Mouse (Mus musculus) midbrain, postnatal 0 days (tissue): Measurements from ENCODE around the gene Lims1. TPM values are rescaled to one million over a fixed set of nuclear protein-coding genes. Genes with fewer than 3 reads are reported as not detected.
"Not testable (repeated sequence)": the region's sequence is repeated elsewhere in the genome, so short reads cannot be mapped to it uniquely, and the experiment has no call there.

ENCODE experiments used
- ATAC-seq: fragments of 200-750 bp; cut with Nextera tagmentation; 2 replicates; pipeline ENCODE4 v1.8.0; 2017; ENCODE audit warnings: moderate number of reproducible peaks, mild to moderate bottlenecking, moderate TSS enrichment, moderate library complexity; ENCODE audit not compliant: low FRiP score
- DNase-seq: peaks from one replicate; pipeline ENCODE4 v3.0.0-alpha.2; 2015; ENCODE audit warnings: low spot score
- H3K27ac ChIP-seq: fragments of 300-500 bp; sonication (generic); 2 replicates; pipeline ENCODE4 v1.5.1; 2014; ENCODE audit warnings: low read depth, mild to moderate bottlenecking, low read length, mixed read lengths
- H3K27me3 ChIP-seq: fragments of 300-500 bp; sonication (generic); 2 replicates; pipeline ENCODE4 v1.6.1; 2014; ENCODE audit warnings: low read length, control low read depth, mixed read lengths; ENCODE audit not compliant: insufficient read depth
- H3K36me3 ChIP-seq: fragments of 300-500 bp; sonication (generic); 2 replicates; pipeline ENCODE4 v1.6.1; 2014; ENCODE audit warnings: low read length, control low read depth, mixed read lengths; ENCODE audit not compliant: insufficient read depth
- H3K4me1 ChIP-seq: fragments of 300-500 bp; sonication (generic); 2 replicates; pipeline ENCODE4 v1.6.1; 2014; ENCODE audit warnings: mild to moderate bottlenecking, control low read depth, antibody characterized with exemption, low read length, mixed read lengths; ENCODE audit not compliant: insufficient read depth
- H3K4me2 ChIP-seq: fragments of 300-500 bp; sonication (generic); 2 replicates; pipeline ENCODE4 v1.6.1; 2014; ENCODE audit warnings: low read depth, mild to moderate bottlenecking, low read length, mixed read lengths; ENCODE audit not compliant: poor library complexity, severe bottlenecking
- H3K4me3 ChIP-seq: fragments of 300-500 bp; sonication (generic); 2 replicates; pipeline ENCODE4 v1.5.1; 2014; ENCODE audit warnings: low read depth, mild to moderate bottlenecking, low read length, moderate library complexity
- H3K9ac ChIP-seq: fragments of 300-500 bp; sonication (generic); replicated peaks from 2 replicates; pipeline ENCODE4 v1.6.1; 2014; ENCODE audit warnings: mild to moderate bottlenecking, low read length, moderate library complexity, mixed read lengths; ENCODE audit not compliant: poor library complexity, severe bottlenecking
- H3K9me3 ChIP-seq: fragments of 300-500 bp; sonication (generic); 2 replicates; pipeline ENCODE4 v1.6.1; 2016; ENCODE audit warnings: low read length, control low read depth
- CTCF ChIP-seq: IDR thresholded peaks from 2 replicates; pipeline ENCODE4 v1.5.1; 2016; ENCODE audit warnings: antibody characterized with exemption, mild to moderate bottlenecking
- whole genome bisulfite sequencing: fragments of 180-500 bp; shearing (Covaris S2); extraction: QIAGEN DNeasy Blood & Tissue Kit; methylation state at CpG from one replicate; pipeline ENCODE4 v1.1.7; 2014; 5-methylcytosine and 5-hydroxymethylcytosine counted together
- polyA plus RNA-seq: library from polyadenylated mRNA; unstranded; fragments of >200 nt; fragmentation: Nextera tagmentation; extraction: Ambion mirVana; gene quantifications from 2 replicates; pipeline ENCODE4 v1.2.1, GENCODE M21; 2015
- total RNA-seq: library from RNA; depleted of rRNA; stranded (reverse); fragments of >200 nt; gene quantifications from 2 replicates; pipeline ENCODE4 v1.2.3, GENCODE M21; 2014

The Lims1 gene
- total and polyA plus RNA-seq, 2 experiments from 2014 or later = 32.3 to 44.0 TPM

DNA sequence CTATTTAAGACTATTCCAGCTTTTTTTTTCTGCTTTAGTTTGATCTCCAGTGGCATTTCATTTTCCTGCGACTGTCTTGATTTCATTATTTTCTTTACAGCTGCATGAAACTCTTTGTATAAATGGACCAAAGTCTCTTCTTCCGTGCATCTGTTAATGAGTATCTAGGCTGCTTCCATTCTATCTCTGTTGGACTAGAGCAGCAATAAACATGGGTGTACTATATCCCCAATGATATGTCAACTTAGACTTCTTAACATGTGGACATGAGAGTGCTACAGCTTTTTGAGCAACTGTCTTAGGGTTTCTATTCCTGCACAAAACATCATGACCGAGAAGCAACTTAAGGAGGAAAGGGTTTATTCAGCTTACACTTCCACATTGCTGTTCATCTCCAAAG, 16.4 kb upstream of the Lims1 start:
- Histone ChIP-seq H3K27me3 (no peaks in the 10 kb centered on the region), H3K9ac (no peak overlapping the region), H3K36me3 (peaks cover 29% of the 10 kb centered on the region), H3K4me1 (no peaks in the 10 kb centered on the region), H3K27ac (no peak overlapping the region), H3K4me3 (no peak overlapping the region), H3K9me3 (no peaks in the 10 kb centered on the region), H3K4me2 (no peak overlapping the region)
- ATAC-seq = no peak
- TF ChIP-seq CTCF = no peak
- DNase-seq = no peak
- 95% methylated on average over 3 of the region's 3 CpGs for WGBS

- no peak for TF ChIP-seq CTCF
- DNase-seq = no peak
- H3K4me3 ChIP-seq = no peak overlapping the region
- no peaks in the 10 kb centered on the region for H3K27me3 ChIP-seq
- no peak for ATAC-seq
- no peaks in the 10 kb centered on the region for H3K4me1 ChIP-seq
- H3K36me3 ChIP-seq = peaks cover 32% of the 10 kb centered on the region
- no peak overlapping the region for H3K4me2 ChIP-seq
- H3K9me3 ChIP-seq = no peaks in the 10 kb centered on the region
- H3K27ac ChIP-seq = no peak overlapping the region
- H3K9ac ChIP-seq = no peak overlapping the region
- 93% methylated on average over 1 of the region's 1 CpGs for WGBS
Measured at GRCm38 (mm10) chr10:58310791-58311190, 12.5 kb upstream of the Lims1 start.

GRCm38 (mm10) chr10:58312887-58313286, 10.4 kb upstream of the Lims1 start:
- H3K4me2 ChIP-seq = no peak overlapping the region
- no peak for DNase-seq
- 96% methylated on average over 5 of the region's 5 CpGs for WGBS
- H3K4me1 ChIP-seq = no peaks in the 10 kb centered on the region
- no peak overlapping the region for H3K9ac ChIP-seq
- no peak overlapping the region for H3K4me3 ChIP-seq
- no peak overlapping the region for H3K27ac ChIP-seq
- no peaks in the 10 kb centered on the region for H3K9me3 ChIP-seq
- peak; percentile 31 for TF ChIP-seq CTCF
- no peak for ATAC-seq
- no peaks in the 10 kb centered on the region for H3K27me3 ChIP-seq
- H3K36me3 ChIP-seq = peaks cover 24% of the 10 kb centered on the region

GRCm38 (mm10) chr10:58320881-58321280, 2.4 kb upstream of the Lims1 start:
- no peaks in the 10 kb centered on the region for H3K27me3 ChIP-seq
- H3K4me2 ChIP-seq = no peak overlapping the region
- no peak overlapping the region for H3K4me3 ChIP-seq
- ATAC-seq (no peak), DNase-seq (no peak)
- no peaks in the 10 kb centered on the region for H3K9me3 ChIP-seq
- WGBS = 86% methylated on average over 3 of the region's 3 CpGs
- TF ChIP-seq CTCF = no peak
- H3K4me1 ChIP-seq = peaks cover 7% of the 10 kb centered on the region; the same call in 1 of the 2 replicates
- H3K27ac ChIP-seq = no peak overlapping the region
- no peaks in the 10 kb centered on the region for H3K36me3 ChIP-seq
- H3K9ac ChIP-seq = no peak overlapping the region

DNA sequence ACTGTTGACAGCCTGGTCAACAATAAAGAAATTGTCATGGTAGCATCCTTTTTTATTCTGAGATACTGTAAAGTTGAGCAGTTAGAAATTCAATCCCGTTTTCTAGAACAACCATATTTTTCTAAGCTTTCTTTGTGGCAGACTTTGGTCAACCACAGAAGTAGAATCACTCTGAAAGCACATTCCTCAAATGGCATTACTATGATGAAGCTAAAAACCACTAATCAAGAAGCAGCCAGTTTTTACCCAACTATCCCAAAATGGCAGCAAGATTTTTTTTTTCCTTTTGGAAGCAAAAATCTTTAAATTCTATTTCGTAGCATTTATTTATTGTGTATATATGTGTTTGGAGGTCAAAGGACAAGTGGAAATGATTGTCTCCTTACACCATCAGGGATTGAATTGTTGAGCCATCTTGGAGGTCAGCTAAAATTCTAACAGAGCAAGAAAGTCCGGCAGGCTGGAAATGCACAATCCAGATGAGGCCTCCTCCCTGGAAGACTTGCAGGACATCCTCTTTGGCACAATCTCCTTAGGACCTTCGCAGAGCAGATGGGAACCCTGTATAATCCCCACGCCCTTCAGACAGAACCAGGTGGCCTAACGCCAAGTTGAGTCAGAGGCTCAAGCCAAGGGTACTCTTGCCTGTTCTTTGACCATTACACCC, 772 bp upstream of the Lims1 start:
- peak overlapping the region; percentile 75 for H3K9ac ChIP-seq

GRCm38 (mm10) chr10:58326271-58326670, 3.0 kb downstream of the Lims1 start:
- peaks cover 14% of the 10 kb centered on the region for H3K4me1 ChIP-seq
- H3K4me3 ChIP-seq = no peak overlapping the region
- H3K4me2 ChIP-seq = peak overlapping the region; percentile 7
- H3K27ac ChIP-seq = no peak overlapping the region
- DNase-seq (no peak), ATAC-seq (no peak)
- H3K27me3 ChIP-seq = no peaks in the 10 kb centered on the region
- H3K9me3 ChIP-seq = no peaks in the 10 kb centered on the region
- TF ChIP-seq CTCF = no peak
- 52% methylated on average over 3 of the region's 3 CpGs for WGBS
- no peaks in the 10 kb centered on the region for H3K36me3 ChIP-seq
- H3K9ac ChIP-seq = no peak overlapping the region

More for the DNA sequence above, 772 bp upstream of the Lims1 start:
- Histone ChIP-seq H3K27me3 (no peaks in the 10 kb centered on the region), H3K4me3 (peak overlapping the region; percentile 87), H3K36me3 (no peaks in the 10 kb centered on the region), H3K4me2 (peak overlapping the region; percentile 57), H3K9me3 (no peaks in the 10 kb centered on the region), H3K4me1 (peaks cover 14% of the 10 kb centered on the region), H3K27ac (peak overlapping the region; percentile 77)
- no peak for TF ChIP-seq CTCF
- WGBS = 28% methylated on average over 6 of the region's 6 CpGs
- ATAC-seq (no peak), DNase-seq (no peak)

GRCm38 (mm10) chr10:58327836-58328235, 4.6 kb downstream of the Lims1 start:
- WGBS = 95% methylated on average over 6 of the region's 6 CpGs
- peaks cover 14% of the 10 kb centered on the region for H3K4me1 ChIP-seq
- not testable (repeated sequence) for H3K9me3 ChIP-seq, H3K9ac ChIP-seq, H3K36me3 ChIP-seq, ATAC-seq, H3K27me3 ChIP-seq, H3K4me2 ChIP-seq, H3K27ac ChIP-seq, DNase-seq, H3K4me3 ChIP-seq
